Mouse (Mus musculus): Measurements from ENCODE around the gene Chpf2.

DNA sequence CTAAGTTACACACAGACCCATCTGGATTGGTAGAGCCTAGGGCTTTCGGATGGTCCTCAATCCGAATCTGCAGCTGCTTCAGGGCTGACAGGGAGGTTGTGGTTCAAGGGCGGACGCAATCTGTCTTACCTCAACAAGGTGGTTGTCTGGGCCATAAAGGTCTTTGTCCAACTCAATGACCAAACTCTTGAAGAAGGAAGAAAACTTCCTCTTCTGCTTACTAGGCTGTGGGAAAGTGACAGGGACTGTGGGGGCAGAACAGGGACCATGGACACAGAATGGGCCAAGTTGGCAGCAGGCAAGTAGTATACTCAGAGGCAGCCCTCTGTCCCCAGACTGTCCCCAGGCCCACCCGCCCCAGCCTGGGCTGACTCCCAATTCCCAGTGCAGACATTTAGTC lies 8.7 kb downstream of the Chpf2 start:
- TF ChIP-seq NRF1 (IDR thresholded peaks at IDR 0.05; ENCODE audit: insufficient read depth, low read depth, low read length, poor library complexity, severe bottlenecking), result no peak
- TF ChIP-seq ETS1 (IDR thresholded peaks at IDR 0.05; ENCODE audit: low read depth, low read length), result no peak
- no peak for TF ChIP-seq ZNF384 (IDR thresholded peaks at IDR 0.05; ENCODE audit: low read depth, low read length)
- TF ChIP-seq POLR2A (IDR thresholded peaks at IDR 0.05; ENCODE audit: control insufficient read depth in 1 of 2, insufficient read depth in 1 of 2, low read depth in 1 of 2, low read length in 2 of 2, poor library complexity in 1 of 2), result no peak
- no peak for TF ChIP-seq BHLHE40 (IDR thresholded peaks at IDR 0.05; ENCODE audit: borderline replicate concordance, low read depth, low read length)

All from MEL (cell line).